Mouse (Mus musculus) liver, postnatal 0 days (tissue): ENCODE results near the gene Ift22. TPM values are rescaled to one million over a fixed set of nuclear protein-coding genes. Genes with fewer than 3 reads are reported as not detected.
"Not testable (repeated sequence)": the region's sequence is repeated elsewhere in the genome, so short reads cannot be mapped to it uniquely, and the experiment has no call there.

Source experiments
- ATAC-seq: fragments of 200-750 bp; cut with Nextera tagmentation; 2 replicates; pipeline ENCODE4 v1.8.0; 2017; ENCODE audit warnings: mild to moderate bottlenecking, moderate library complexity
- DNase-seq: peaks from one replicate; pipeline ENCODE4 v3.0.0-alpha.2; 2016
- H3K27ac ChIP-seq: fragments of 300-500 bp; sonication (generic); 2 replicates; pipeline ENCODE4 v1.5.1; 2014; ENCODE audit warnings: antibody characterized with exemption, moderate library complexity, mild to moderate bottlenecking, low read depth
- H3K27me3 ChIP-seq: fragments of 300-500 bp; sonication (generic); 2 replicates; pipeline ENCODE4 v1.6.1; 2014; ENCODE audit warnings: low read length, control low read depth, mixed read lengths; ENCODE audit not compliant: insufficient read depth
- H3K36me3 ChIP-seq: fragments of 300-500 bp; sonication (generic); replicated peaks from 2 replicates; pipeline ENCODE4 v1.6.1; 2014; ENCODE audit warnings: mild to moderate bottlenecking, control low read depth, low read length, moderate library complexity, mixed read lengths; ENCODE audit not compliant: insufficient read depth
- H3K4me1 ChIP-seq: fragments of 300-500 bp; sonication (generic); 2 replicates; pipeline ENCODE4 v1.6.1; 2014; ENCODE audit warnings: antibody characterized with exemption, mild to moderate bottlenecking, control low read depth; ENCODE audit not compliant: insufficient read depth
- H3K4me2 ChIP-seq: fragments of 300-500 bp; sonication (generic); 2 replicates; pipeline ENCODE4 v1.6.1; 2014; ENCODE audit warnings: low read depth, mild to moderate bottlenecking, low read length, moderate library complexity, mixed read lengths
- H3K4me3 ChIP-seq: fragments of 300-500 bp; sonication (generic); 2 replicates; pipeline ENCODE4 v1.5.1; 2014; ENCODE audit warnings: low read depth, low read length
- H3K9ac ChIP-seq: fragments of 300-500 bp; sonication (generic); replicated peaks from 2 replicates; pipeline ENCODE4 v1.6.1; 2014; ENCODE audit warnings: mild to moderate bottlenecking, moderate library complexity
- H3K9me3 ChIP-seq: fragments of 300-500 bp; sonication (generic); 2 replicates; pipeline ENCODE4 v1.6.1; 2016; ENCODE audit warnings: mild to moderate bottlenecking, control low read depth, low read length, mixed read lengths
- CTCF ChIP-seq: sonication (generic); IDR thresholded peaks from 2 replicates; pipeline ENCODE4 v1.5.1; 2016; ENCODE audit warnings: antibody characterized with exemption, low read depth
- EP300 ChIP-seq: IDR thresholded peaks from 2 replicates; pipeline ENCODE4 v1.6.1; 2016; ENCODE audit warnings: antibody characterized with exemption, low read depth, mild to moderate bottlenecking
- WGBS: fragments of 180-500 bp; shearing (Covaris S2); extraction: QIAGEN DNeasy Blood & Tissue Kit; methylation state at CpG from one replicate; pipeline ENCODE4 v1.1.7; 2014; ENCODE audit not compliant: insufficient replicate concordance; 5-methylcytosine and 5-hydroxymethylcytosine counted together
- polyA plus RNA-seq: library from polyadenylated mRNA; unstranded; fragments of >200 nt; fragmentation: Nextera tagmentation; extraction: Ambion mirVana; gene quantifications from 2 replicates; pipeline ENCODE4 v1.2.1, GENCODE M21; 2015

The Ift22 gene
- polyA plus RNA-seq, 1 experiment from 2014 or later, result 9.8 TPM

- 80% methylated on average over 12 of the region's 12 CpGs for WGBS
- Histone ChIP-seq H3K27ac (no peak overlapping the region), H3K9me3 (peaks cover 3% of the 10 kb centered on the region; the same call in 1 of the 2 replicates), H3K36me3 (no peaks in the 10 kb centered on the region), H3K9ac (no peak overlapping the region), H3K4me2 (no peak overlapping the region), H3K27me3 (no peaks in the 10 kb centered on the region), H3K4me1 (no peaks in the 10 kb centered on the region), H3K4me3 (no peak overlapping the region)
- no peak for TF ChIP-seq CTCF
- TF ChIP-seq EP300, result no peak
- ATAC-seq (no peak), DNase-seq (no peak)
Observed at GRCm38 (mm10) chr5:136940845-136941560, 33.1 kb downstream of the Ift22 start.

- no peak overlapping the region for H3K9ac ChIP-seq
- H3K9me3 ChIP-seq, result peaks cover 3% of the 10 kb centered on the region; the same call in 1 of the 2 replicates
- no peak overlapping the region for H3K4me2 ChIP-seq
- ATAC-seq (no peak), DNase-seq (no peak)
- 78% methylated on average over 3 of the region's 3 CpGs for WGBS
- H3K4me3 ChIP-seq, result no peak overlapping the region
- H3K27ac ChIP-seq, result no peak overlapping the region
- H3K4me1 ChIP-seq, result no peaks in the 10 kb centered on the region
- no peaks in the 10 kb centered on the region for H3K27me3 ChIP-seq
- H3K36me3 ChIP-seq, result no peaks in the 10 kb centered on the region
- TF ChIP-seq EP300, result no peak
- no peak for TF ChIP-seq CTCF
Observed at GRCm38 (mm10) chr5:136942781-136943180, 34.8 kb downstream of the Ift22 start.

GRCm38 (mm10) chr5:136943382-136943781, 35.4 kb downstream of the Ift22 start:
- H3K9me3 ChIP-seq, result peaks cover 3% of the 10 kb centered on the region; the same call in 1 of the 2 replicates
- no peaks in the 10 kb centered on the region for H3K4me1 ChIP-seq
- TF ChIP-seq EP300 (no peak), CTCF (no peak)
- H3K27me3 ChIP-seq, result no peaks in the 10 kb centered on the region
- no peaks in the 10 kb centered on the region for H3K36me3 ChIP-seq
- 76% methylated on average over 2 of the region's 2 CpGs for WGBS
- H3K4me3 ChIP-seq, result no peak overlapping the region
- ATAC-seq (no peak), DNase-seq (no peak)
- no peak overlapping the region for H3K4me2 ChIP-seq
- no peak overlapping the region for H3K9ac ChIP-seq
- H3K27ac ChIP-seq, result no peak overlapping the region

- Histone ChIP-seq H3K9me3 (no peaks in the 10 kb centered on the region), H3K9ac (no peak overlapping the region), H3K27me3 (no peaks in the 10 kb centered on the region), H3K36me3 (no peaks in the 10 kb centered on the region), H3K4me3 (no peak overlapping the region), H3K27ac (no peak overlapping the region), H3K4me1 (no peaks in the 10 kb centered on the region), H3K4me2 (no peak overlapping the region)
- ATAC-seq, result no peak
- TF ChIP-seq CTCF (no peak), EP300 (no peak)
- 73% methylated on average over 12 of the region's 12 CpGs for WGBS
- DNase-seq, result no peak
Observed at GRCm38 (mm10) chr5:136945084-136945483, 37.1 kb downstream of the Ift22 start.

GRCm38 (mm10) chr5:136947874-136948273, 39.9 kb downstream of the Ift22 start:
- no peaks in the 10 kb centered on the region for H3K27me3 ChIP-seq
- H3K9me3 ChIP-seq, result no peaks in the 10 kb centered on the region
- ATAC-seq (no peak), DNase-seq (no peak)
- H3K9ac ChIP-seq, result no peak overlapping the region
- no peak for TF ChIP-seq EP300
- TF ChIP-seq CTCF, result no peak
- no peak overlapping the region for H3K4me3 ChIP-seq
- no peak overlapping the region for H3K27ac ChIP-seq
- H3K4me1 ChIP-seq, result 0 out of 2 replicates have a peak, but pooled peaks cover 3% of the 10 kb centered on the region
- no peak overlapping the region for H3K4me2 ChIP-seq
- H3K36me3 ChIP-seq, result no peaks in the 10 kb centered on the region

- H3K36me3 ChIP-seq, H3K4me3 ChIP-seq, DNase-seq, H3K27me3 ChIP-seq, H3K9ac ChIP-seq, H3K27ac ChIP-seq, H3K9me3 ChIP-seq, ATAC-seq, H3K4me2 ChIP-seq: not testable (repeated sequence)
- peaks cover 11% of the 10 kb centered on the region for H3K4me1 ChIP-seq
- TF ChIP-seq EP300, result 0 out of 2 replicates have a peak, but pooled peaks have one; percentile 9
- 78% methylated on average over 14 of the region's 14 CpGs for WGBS
Observed at GRCm38 (mm10) chr5:136949551-136950336, 41.8 kb downstream of the Ift22 start.
